Mouse (Mus musculus) myocyte (in vitro differentiated cells): ENCODE data around the gene Nsmce3.
A peak's percentile ranks its signal among the peaks of the same experiment; 100 is the strongest.

Experiments
- E2F4 ChIP-seq: IDR thresholded peaks from one replicate; pipeline ENCODE4 v1.6.1; 2011; ENCODE audit warnings: mild to moderate bottlenecking, control low read depth, moderate library complexity; ENCODE audit not compliant: insufficient read depth
- MAX ChIP-seq: IDR thresholded peaks from one replicate; pipeline ENCODE4 v1.6.1; 2011; ENCODE audit warnings: low read depth, mild to moderate bottlenecking, control low read depth
- POLR2A ChIP-seq: IDR thresholded peaks from one replicate; pipeline ENCODE4 v1.6.1; 2011; ENCODE audit warnings: low read depth, mild to moderate bottlenecking, control low read depth, moderate library complexity; ENCODE audit not compliant: insufficient read length
- POLR2AphosphoS2 ChIP-seq: IDR thresholded peaks from one replicate; pipeline ENCODE4 v1.6.1; 2011; ENCODE audit warnings: low read depth, control low read depth; ENCODE audit not compliant: insufficient read length
- REST ChIP-seq: IDR thresholded peaks from one replicate; pipeline ENCODE4 v1.6.1; 2011; ENCODE audit warnings: mild to moderate bottlenecking, control low read depth, moderate library complexity; ENCODE audit not compliant: insufficient read depth, insufficient read length
- TCF12 ChIP-seq: IDR thresholded peaks from one replicate; pipeline ENCODE4 v1.6.1; 2011; ENCODE audit warnings: mild to moderate bottlenecking, control low read depth; ENCODE audit not compliant: poor library complexity, insufficient read depth, severe bottlenecking
- TCF3 ChIP-seq: IDR thresholded peaks from one replicate; pipeline ENCODE4 v1.6.1; 2011; ENCODE audit warnings: low read depth, control low read depth; ENCODE audit not compliant: insufficient read length
- USF1 ChIP-seq: IDR thresholded peaks from one replicate; pipeline ENCODE4 v1.6.1; 2011; ENCODE audit warnings: low read depth, mild to moderate bottlenecking, control low read depth, moderate library complexity

GRCm38 (mm10) chr7:64850791-64851190, 22.0 kb downstream of the Nsmce3 start:
- TF ChIP-seq USF1 (no peak), POLR2A (no peak), POLR2AphosphoS2 (no peak), TCF12 (no peak), MAX (no peak), E2F4 (no peak), TCF3 (no peak), REST (peak; percentile 91)
